Mouse (Mus musculus) spleen, postnatal 10 days (tissue): Measurements from ENCODE around the gene Nfkbia.
A peak's percentile ranks its signal among the peaks of the same experiment; 100 is the strongest.

Experiments
- DNase-seq, 2 experiments: peaks; one replicate each; pipeline ENCODE4 v3.0.0; 2021 to 2022; ENCODE audit warnings: low spot score in 2 of 2

Nfkbia gene

DNA sequence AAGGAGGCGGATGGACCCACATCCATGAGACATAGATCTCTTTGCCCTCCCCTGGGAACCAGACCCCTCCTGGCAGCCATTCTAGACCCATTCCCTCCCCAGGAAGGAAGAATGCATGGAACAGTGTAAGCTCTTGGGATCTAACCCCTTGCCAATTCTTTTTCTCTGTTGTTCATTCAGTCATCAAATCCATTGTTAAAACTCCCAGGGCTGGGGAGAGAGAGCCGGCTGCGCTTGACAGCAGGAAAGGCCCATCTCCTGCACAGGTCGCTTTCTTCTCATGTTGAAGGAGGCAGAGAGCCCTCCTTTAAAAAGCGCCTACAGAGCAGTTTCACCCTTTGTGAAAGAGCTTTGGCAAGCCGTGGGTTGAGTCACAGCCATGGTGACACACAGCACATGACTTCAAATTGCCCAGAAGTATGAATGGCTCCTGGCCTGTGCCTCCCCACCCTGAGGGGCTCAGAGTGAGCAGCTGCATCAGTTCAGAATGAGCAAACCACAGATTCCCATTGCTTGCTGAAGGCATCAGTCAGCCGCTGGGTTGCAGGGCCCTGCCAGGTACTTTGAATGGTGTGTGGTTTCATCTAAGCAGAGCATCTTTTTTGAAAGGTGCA, 26.3 kb downstream of the Nfkbia start:
- no peak for DNase-seq

DNA sequence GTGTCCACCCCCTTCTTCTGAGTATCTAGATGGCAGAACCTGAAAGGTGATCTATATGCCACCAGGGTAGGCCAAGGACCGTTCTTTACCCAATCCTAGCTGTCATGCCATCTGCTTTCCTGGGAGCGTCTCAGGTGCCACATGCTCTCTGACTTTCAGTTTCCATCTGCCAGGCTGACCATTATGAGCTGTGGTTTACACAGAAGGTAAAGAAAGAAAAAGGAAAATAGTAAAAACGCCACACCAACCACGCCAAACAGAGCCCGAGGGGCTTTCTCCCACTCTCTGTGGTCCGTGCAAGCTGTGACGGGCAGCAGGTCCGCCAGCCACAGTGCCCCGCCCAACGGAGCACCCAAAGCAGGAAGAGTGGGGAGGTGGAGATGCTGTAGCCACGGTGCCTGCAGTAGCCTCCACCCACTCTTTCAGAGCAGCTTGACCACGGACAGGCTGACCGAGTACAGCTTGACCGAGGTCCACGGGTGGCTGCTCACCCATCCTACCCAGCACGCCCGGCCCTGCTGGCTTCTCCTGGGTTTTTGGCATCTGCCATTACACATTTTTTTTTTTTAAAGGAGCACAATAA, 27.0 kb downstream of the Nfkbia start:
- DNase-seq = peak in 1 of 2 experiments; percentile 54

DNA sequence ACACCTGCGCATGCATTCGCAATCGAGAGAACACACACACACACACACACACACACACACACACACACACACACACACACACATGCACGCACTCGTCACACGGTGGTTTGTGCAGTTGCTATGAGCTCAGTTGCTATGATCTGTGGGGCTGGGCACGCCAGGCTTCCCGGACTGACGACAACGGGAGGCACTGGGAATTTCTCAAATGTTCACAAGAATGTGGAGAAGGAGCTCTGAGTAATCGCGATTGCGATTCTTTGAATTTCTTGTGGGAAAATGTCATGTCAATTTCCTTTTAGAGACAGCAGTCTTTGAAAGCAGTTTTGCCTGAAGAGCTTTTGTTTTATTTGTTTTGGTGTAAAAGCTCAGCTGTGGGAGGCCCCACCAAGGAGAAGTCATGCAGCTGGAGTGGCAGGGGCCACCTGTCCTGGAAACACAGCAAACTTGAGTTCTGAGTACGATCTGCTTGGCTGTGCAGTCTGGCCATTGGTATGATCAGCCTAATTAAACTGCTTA, 27.5 kb downstream of the Nfkbia start:
- DNase-seq = peak in 1 of 2 experiments; percentile 51

DNA sequence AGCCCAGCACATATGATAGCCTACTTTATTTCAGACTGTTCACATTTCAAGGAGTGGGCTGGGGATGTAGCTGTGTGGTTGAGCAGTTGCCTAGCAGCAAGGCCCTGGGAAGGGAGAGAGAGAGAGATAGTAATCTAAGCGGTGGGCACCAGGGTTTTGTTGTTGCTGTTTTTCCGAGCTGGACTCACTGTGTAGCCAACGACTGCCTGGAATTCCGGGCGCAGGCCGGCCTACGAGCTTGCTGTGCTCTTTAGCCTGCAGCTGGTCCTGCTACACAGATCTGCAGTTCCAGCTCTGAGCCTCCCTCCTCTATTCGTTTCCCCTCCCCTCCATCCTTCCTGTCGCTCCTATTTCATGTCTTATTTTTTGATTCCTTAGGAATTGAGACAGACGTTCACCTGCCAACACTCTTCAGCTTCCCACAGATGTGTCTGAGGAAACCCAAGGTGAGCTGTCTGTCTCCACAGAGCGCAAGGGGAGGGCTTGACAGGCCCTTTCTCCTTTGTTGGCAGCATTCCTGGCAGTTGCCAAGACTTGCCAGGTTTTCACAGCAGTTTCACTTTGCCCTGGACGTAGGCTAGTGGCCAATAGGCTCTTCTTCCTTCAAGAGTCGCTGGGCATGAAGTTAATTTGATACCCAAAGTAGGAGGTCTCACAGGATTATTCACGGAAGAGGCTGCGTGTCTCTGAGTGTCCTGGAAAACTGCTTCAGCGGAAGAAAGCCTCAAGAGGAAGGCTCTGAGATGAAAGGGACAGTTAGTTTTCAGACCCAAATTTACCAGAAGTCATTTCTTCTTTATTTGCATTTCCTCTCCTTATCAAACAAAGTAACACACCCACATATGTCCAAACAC, 28.2 kb downstream of the Nfkbia start:
- DNase-seq = no peak

DNA sequence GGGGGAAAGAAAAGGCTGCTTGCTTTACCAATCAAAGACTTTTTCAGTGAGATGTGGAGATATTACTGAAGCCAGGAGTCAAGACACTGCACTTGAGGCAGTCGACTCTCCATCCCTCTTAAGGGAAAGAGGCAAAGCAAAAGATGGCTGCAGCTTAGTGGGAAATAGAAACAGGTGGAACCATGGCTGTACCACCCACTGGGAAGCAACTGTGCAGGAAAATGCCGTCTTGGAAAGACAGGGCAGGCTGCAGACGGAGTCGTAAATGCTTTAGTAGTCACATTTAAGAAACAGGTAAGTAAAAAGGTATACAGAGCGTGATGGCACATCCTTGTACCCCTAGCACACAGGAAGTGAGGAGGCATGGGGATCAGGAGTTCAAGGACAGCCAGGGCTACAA, 29.4 kb downstream of the Nfkbia start:
- no peak for DNase-seq

DNA sequence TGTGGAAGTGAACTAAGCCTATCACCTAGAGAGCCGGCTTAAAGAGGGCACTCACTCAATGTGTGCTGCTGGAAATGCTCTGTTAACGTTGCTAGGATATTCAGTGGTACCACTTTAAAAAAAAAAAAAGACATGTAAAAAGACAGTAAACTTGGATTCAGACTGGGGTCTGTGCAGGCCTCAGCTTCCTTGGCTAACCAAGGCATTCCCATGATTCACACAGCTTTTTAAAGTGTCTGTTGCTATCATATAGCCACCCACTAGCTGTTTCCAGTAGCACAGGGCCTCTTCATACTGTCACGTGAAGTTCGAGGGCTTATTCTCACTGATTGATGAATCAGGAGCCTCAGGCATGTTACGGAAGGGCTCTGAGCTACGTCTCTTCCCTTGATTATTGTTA, 30.0 kb downstream of the Nfkbia start:
- no peak for DNase-seq

DNA sequence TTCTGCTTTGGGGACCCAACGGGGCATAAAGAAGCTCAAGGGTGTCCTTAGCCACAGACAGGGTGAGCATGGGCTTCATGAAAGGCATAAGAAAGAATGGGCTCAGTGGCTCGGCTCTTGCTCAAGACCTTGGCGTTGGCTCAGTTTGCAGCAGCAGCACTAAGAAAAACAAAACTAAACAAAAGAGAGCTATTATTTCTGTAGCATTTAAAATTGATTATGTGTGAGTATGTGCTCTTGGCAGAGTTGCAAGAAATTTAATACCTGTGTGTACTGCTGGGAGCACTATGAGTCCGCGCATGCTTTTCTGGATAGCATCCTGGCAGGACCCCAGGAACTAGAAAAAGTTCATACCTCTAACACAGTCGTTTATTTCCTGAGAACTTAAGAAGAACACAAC, 30.7 kb downstream of the Nfkbia start:
- DNase-seq = no peak

DNA sequence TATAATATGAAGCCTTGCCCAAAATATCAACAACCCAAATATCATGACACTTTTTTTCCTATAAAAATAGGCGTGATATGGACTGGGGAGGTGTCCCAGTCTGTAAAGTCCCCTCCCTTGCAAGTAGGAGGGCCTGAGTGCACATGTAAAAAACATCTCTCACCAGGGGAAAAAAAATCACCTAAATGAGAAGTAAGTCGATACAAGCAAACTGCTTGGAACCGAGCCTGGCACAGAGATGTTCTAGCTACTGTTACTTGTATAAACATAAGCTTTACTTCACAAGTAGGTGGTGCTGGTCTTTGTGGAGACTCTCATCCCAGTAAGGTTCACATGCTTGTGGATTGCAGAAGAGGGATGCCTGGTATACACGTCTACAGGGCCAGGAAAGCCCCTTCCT, 31.5 kb downstream of the Nfkbia start:
- DNase-seq = no peak

DNA sequence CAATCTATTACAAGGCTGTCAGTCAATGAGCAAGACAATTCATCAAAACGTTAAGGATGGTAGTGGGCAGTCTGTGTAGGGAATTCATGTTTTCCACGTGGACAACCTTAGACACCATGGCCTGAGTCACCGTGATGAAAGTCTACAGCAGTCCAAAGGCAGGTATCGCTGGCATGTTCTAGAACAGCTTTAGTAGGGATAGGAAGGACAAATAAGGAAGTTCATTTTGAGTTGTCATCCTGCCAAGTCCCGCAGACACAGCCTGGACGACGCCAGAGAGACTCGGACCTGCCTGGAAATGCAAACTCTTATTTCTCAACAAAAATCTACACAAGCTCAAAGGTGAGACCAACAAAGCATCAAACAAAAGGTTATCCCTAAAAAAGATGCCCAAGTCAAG, 32.7 kb downstream of the Nfkbia start:
- no peak for DNase-seq

DNA sequence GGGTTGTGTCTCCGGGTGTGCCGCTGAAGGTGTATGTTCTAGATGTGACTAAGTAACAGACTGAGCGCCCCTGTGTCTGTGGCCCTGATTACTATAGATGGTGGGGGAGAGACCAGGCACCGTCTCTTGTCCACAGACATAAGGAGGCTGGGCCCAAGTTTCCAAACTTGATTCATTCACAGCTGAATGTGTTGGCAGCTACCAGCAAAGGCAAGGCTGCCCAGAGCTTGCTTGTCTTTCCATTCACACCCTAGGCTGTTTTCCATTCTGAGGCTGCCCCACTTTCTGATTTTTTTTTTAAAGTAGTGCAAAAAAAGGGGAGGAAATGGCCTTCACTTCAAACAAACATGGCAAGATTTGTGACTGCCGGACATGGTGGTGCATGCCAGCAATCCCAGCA, 35.6 kb downstream of the Nfkbia start:
- DNase-seq = no peak

DNA sequence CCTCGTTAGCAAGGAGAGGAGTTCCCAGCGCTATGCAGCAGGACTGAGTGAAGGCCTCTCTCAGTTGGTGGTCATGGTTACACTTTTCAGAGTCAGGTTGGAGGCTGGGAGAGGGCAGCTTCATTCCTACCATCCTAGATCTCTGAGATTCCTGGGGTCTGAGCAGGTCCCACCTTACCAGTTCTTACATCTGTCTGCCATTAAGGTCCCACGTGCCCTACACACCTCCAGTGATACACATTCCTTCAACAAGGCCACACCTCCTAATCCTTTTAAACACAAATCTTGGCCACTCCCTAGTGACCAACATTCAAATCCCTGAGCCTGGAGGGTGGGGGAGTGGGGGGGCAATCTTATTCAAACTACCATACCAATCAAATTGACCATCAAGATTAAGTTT, 36.3 kb downstream of the Nfkbia start:
- no peak for DNase-seq

DNA sequence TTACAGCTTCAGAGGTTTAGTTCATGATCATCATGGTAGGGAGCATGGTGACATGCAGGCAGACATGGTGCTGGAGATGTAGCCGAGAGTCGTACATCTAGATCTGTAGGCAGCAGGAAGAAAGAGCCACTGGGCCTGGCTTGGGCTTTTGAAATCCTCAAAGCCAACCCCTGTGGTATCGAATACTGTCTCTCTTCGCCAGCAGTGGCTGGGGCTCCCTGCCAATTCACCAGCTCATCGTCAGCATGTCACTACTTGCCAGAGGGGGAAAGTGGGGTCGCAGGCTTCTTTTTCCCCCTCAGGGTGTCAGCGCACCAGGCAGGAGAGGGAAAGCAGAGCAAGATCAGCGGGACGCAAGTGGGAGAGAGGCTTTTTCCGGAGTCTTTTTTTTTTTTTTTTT, 37.2 kb downstream of the Nfkbia start:
- no peak for DNase-seq

DNA sequence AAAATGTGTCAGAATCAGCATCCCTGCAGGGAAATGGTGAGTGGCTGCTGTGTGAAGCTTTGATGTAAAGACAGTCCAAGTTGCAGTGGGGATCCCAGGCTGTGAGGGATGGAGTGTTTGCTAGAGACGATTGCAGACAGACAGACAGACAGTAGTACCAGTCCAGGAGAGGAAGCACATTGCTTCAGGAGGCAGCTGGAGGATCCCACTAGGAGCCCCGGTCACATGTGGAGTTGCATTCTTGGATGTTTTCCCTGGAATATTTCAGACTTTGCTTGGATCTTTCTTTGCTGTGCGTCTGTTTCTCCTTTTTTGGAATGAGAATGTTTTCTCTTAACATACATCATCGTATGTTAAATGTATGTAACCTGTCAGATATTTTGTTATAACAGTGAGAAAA, 38.5 kb downstream of the Nfkbia start:
- DNase-seq = no peak

DNA sequence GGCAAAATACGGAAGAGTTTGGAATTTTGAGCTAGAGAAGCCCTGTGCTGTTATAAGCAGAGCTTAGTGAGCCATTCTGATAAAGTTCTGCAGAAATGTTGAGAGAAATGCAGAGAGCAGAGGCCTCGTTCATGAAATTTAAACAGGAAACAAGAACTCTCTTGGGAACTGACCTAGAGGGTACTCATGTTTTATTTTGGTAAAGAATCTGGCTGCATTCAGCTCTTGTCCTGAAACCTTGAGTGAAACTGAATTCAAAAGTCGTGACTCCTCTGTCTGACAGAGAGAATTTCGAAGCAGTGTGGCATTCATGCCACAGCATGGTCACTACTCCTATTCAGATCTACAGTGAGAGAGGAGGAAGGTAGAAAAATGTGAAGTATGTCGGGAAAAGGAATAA, 39.6 kb downstream of the Nfkbia start:
- DNase-seq = no peak

DNA sequence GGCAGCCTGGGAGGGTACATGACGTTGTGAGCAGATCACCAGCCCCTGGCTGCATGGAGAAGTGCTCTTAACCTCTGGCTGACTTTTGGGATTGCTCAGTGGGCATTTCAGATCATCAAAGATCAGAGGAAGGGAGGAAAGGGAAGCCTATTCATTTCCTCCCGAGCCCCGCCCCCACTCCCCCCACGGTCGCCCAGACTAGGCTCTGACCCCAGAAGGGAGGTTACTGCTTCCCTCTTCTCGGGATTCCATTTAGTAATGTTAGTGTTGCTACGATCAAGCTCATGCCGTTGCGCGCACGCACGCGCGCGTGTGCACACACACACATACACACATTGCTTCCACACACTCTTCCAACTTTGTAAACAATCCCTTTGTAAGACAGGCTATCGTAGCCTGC, 42.0 kb downstream of the Nfkbia start:
- peak in 1 of 2 experiments; percentile 38 for DNase-seq

DNA sequence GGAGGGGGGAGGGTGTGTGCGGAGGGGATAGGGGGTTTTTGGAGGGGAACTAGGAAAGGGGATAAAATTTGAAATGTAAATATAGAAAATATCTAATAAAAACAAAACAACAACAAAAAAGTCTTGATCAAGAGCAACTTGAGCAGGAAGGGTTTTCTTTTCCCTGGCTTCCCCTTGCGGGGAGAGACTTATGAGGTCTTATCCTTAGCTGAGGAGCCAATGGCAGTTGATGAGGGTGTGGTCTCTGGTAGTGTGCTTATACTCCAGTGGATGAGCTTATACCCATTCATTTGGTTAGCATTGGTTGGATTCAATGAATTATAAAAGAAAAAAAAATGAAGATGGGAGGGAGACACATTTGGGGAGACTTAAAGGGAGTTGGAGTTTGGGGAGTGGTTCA, 43.4 kb downstream of the Nfkbia start:
- DNase-seq = no peak

DNA sequence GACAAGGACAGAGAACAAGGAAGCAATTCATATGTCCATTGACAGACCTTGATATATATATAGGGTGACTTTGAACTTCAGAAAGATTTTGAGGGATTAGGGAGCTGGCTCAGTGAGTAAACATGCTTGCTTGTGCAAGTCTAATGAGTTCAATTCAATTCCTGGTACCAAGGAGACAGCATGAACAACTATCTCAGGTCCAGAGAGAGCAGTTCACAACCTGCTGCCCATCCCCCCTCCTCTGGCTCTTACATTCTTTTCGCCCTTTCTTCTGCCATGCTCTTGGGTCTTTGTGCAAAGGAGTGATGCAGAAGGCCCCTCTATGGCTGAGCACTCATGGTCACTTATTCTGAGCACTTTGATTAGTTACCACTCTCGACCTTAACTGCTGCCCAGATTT, 44.0 kb downstream of the Nfkbia start:
- DNase-seq = no peak

DNA sequence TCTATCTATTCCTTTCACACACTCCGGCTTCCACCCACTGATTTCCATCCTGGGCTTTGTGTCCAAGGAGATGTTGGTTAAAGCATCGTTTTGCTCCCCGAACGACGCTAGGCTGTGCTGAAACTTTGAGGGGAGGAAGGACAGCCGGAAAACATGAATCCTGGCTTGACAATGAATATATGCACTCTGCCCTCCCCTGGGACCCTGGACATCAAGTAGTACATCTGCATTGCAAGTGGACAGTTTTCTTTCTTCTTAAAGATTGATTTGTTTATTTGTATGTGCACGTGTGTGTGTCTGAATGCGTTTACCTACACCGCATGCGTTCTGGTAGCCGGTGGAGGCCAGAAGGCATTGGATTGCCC, 45.1 kb downstream of the Nfkbia start:
- no peak for DNase-seq

DNA sequence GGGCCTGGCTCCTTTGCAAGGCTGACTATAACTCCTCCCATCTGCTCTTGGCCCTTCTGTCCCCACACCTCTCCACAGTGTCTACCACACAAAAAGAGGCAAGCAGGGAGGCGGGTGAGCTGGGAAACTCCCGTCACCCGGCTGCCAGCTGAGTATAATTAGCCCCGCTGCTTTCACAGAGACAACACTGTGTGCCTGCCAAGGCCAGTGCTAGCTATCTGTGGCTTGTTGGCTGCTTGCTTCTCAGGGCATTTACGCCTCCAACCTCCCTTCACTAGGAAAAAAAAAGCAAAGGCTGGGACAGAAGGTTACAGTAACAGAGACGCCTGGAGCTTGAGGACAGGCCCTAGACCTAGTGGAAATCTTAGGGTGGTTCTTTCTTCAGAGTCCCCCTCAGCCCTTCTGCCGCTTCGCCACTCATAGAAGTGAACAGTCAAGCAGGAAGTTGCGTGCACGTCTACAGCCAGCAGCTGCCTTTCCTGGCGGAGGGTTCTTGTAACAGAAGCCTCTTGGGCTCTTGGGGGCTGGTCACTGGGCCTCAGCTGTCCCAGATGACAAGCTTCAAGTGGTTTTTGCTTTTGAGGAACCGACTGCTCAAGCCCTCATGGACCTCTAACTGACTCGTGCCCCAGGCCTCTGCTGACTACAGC, 45.6 kb downstream of the Nfkbia start:
- DNase-seq = peak in 1 of 2 experiments; percentile 71

DNA sequence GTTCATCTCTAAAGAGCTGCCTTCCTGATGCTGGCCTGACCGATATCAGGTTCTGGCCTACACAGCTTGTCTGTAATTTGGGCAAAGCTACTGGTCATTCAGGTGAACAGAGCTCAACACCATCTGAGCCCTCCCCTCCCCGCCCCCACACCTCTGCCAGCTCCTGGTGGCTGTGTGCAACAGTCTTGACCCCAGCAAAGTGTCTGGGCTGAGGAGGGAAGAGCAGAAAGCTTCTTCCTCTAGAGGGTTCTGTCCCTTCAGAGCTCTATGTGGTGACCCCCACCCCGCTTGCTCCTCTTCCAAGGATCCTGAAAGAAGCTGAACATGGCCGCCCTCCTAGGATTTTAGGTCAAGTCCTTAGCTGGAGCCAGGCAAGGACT, 46.1 kb downstream of the Nfkbia start:
- no peak for DNase-seq

DNA sequence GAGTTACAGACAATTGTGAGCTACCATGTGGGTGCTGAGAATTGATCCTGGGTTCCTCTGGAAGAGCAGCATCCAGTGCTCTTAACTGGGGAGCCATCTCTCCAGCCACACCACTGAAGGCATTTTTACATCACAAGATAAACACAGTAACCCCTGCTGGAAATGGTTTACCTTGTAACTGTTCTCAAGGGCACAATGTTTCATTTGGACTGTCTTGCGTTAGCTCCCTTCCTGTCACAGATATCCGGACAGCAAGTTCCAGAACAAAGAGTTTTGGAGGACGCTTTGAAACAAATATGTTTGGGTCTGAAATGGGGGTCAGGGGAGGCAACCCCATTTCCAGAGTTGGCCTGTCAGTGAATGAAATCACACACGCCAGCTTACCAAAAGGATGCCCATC, 46.9 kb downstream of the Nfkbia start:
- DNase-seq = no peak

DNA sequence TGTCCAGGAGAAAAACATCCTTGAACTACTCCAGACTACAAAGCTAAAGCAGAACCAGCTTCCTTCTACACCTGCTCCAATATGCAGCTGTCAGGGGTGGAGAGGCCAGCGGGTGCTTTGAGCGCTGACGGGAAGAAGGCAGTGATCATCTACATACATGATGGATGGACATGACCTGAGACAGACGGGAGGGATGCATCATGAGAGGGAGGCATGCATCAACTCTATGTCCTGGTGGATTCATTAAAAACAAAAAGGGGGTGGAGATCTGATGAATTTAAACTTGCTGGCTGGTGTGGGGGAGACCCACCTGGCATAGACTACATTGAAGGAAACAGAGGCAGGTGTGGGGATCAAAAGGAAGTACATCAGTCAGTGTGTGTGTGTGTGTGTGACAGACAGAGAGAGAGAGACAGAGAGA, 48.4 kb downstream of the Nfkbia start:
- no peak for DNase-seq
